Mouse (Mus musculus) heart, postnatal 0 days (tissue): Measurements from ENCODE around the gene Serhl. TPM values are rescaled to one million over a fixed set of nuclear protein-coding genes. Genes with fewer than 3 reads are reported as not detected.
A peak's percentile ranks its signal among the peaks of the same experiment; 100 is the strongest.
"Not testable (repeated sequence)": the region's sequence is repeated elsewhere in the genome, so short reads cannot be mapped to it uniquely, and the experiment has no call there.

ENCODE experiments used
- ATAC-seq: fragments of 200-750 bp; cut with Nextera tagmentation; 2 replicates; pipeline ENCODE4 v1.8.0; 2017; ENCODE audit warnings: low read depth, moderate number of reproducible peaks, moderate library complexity; ENCODE audit not compliant: insufficient read depth
- DNase-seq: peaks from one replicate; pipeline ENCODE4 v3.0.0-alpha.2; 2016; ENCODE audit warnings: low spot score
- H3K27ac ChIP-seq: fragments of 300-500 bp; sonication (generic); 2 replicates; pipeline ENCODE4 v1.5.1; 2014; ENCODE audit warnings: low read depth, mild to moderate bottlenecking
- H3K27me3 ChIP-seq: fragments of 300-500 bp; sonication (generic); 2 replicates; pipeline ENCODE4 v1.6.1; 2014; ENCODE audit warnings: low read length, mixed read lengths; ENCODE audit not compliant: control insufficient read depth, insufficient read depth
- H3K36me3 ChIP-seq: fragments of 300-500 bp; sonication (generic); replicated peaks from 2 replicates; pipeline ENCODE4 v1.6.1; 2014; ENCODE audit warnings: low read length, mixed read lengths; ENCODE audit not compliant: control insufficient read depth, insufficient read depth
- H3K4me1 ChIP-seq: fragments of 300-500 bp; sonication (generic); 2 replicates; pipeline ENCODE4 v1.6.1; 2014; ENCODE audit warnings: antibody characterized with exemption; ENCODE audit not compliant: control insufficient read depth, insufficient read depth
- H3K4me2 ChIP-seq: fragments of 300-500 bp; sonication (generic); 2 replicates; pipeline ENCODE4 v1.6.1; 2014; ENCODE audit warnings: low read depth, mild to moderate bottlenecking, low read length, moderate library complexity
- H3K4me3 ChIP-seq: fragments of 300-500 bp; sonication (generic); 2 replicates; pipeline ENCODE4 v1.5.1; 2014; ENCODE audit warnings: low read depth, low read length
- H3K9ac ChIP-seq: fragments of 300-500 bp; sonication (generic); replicated peaks from 2 replicates; pipeline ENCODE4 v1.6.1; 2014; ENCODE audit warnings: low read depth, low read length, mixed read lengths
- H3K9me3 ChIP-seq: fragments of 300-500 bp; sonication (generic); replicated peaks from 2 replicates; pipeline ENCODE4 v1.6.1; 2016; ENCODE audit warnings: low read length; ENCODE audit not compliant: control insufficient read depth
- CTCF ChIP-seq: IDR thresholded peaks from 2 replicates; pipeline ENCODE4 v1.5.1; 2016; ENCODE audit warnings: antibody characterized with exemption, control low read depth, low read depth
- EP300 ChIP-seq: IDR thresholded peaks from 2 replicates; pipeline ENCODE4 v1.6.1; 2016; ENCODE audit warnings: antibody characterized with exemption, low read depth
- whole genome bisulfite sequencing: fragments of 180-500 bp; shearing (Covaris S2); extraction: QIAGEN DNeasy Blood & Tissue Kit; methylation state at CpG from one replicate; pipeline ENCODE4 v1.1.7; 2014; 5-methylcytosine and 5-hydroxymethylcytosine counted together
- polyA plus RNA-seq: library from polyadenylated mRNA; unstranded; fragments of >200 nt; fragmentation: Nextera tagmentation; extraction: Ambion mirVana; gene quantifications from 2 replicates; pipeline ENCODE4 v1.2.1, GENCODE M21; 2015
- total RNA-seq: library from RNA; depleted of rRNA; stranded (reverse); fragments of >200 nt; gene quantifications from 2 replicates; pipeline ENCODE4 v1.2.3, GENCODE M21; 2014; ENCODE audit warnings: low replicate concordance

Gene Serhl
- total and polyA plus RNA-seq, 2 experiments from 2014 or later, result 84.0 to 110 TPM

GRCm38 (mm10) chr15:83126582-83126981, 37.3 kb downstream of the Serhl start:
- Histone ChIP-seq H3K4me1 (peaks cover 4% of the 10 kb centered on the region), H3K9ac (no peak overlapping the region), H3K4me3 (no peak overlapping the region), H3K27ac (no peak overlapping the region), H3K9me3 (no peaks in the 10 kb centered on the region), H3K27me3 (no peaks in the 10 kb centered on the region), H3K36me3 (peaks cover 62% of the 10 kb centered on the region), H3K4me2 (no peak overlapping the region)
- no peak for DNase-seq
- WGBS, result 79% methylated on average over 9 of the region's 9 CpGs
- no peak for ATAC-seq
- no peak for TF ChIP-seq EP300
- TF ChIP-seq CTCF, result no peak

GRCm38 (mm10) chr15:83127037-83127436, 37.7 kb downstream of the Serhl start:
- not testable (repeated sequence) for ATAC-seq, H3K27ac ChIP-seq
- WGBS, result 72% methylated on average over 3 of the region's 3 CpGs

DNA sequence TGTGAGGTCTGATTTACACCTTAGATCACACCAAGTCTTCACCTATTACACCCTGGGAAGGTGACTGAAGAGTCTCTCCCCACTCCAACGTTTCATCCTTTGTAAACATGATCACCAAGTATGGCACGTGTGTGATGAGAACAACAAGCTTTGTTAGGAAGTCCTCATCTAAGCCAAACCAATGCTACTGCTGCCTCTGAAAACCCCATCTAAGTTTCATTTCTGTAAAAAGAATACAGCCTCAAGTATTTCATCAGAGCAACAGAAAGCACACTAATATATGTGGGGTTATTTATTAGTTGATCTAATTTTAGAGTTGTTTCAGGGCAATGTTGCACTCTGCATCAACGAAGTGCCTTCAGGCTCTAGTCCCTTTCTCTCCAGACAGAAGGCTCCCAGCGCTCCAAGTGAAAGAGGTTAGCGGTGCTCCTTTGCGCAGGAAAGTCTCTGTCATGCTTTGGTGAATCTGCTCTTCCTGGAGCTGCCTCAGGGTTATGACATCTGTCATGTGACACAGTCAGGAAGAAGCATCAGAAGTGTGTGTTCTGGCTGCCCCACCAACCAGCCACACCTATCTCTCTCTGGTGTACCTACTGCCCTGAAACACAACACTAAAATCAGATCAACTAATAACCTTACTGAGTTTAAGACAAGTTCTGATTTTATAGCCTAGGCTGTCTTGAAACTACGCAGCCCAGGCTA, 40.4 kb downstream of the Serhl start:
- Histone ChIP-seq H3K27ac (no peak overlapping the region), H3K9ac (no peak overlapping the region), H3K36me3 (peaks cover 93% of the 10 kb centered on the region), H3K27me3 (no peaks in the 10 kb centered on the region), H3K9me3 (no peaks in the 10 kb centered on the region), H3K4me3 (no peak overlapping the region), H3K4me1 (no peaks in the 10 kb centered on the region), H3K4me2 (no peak overlapping the region)
- TF ChIP-seq EP300 (no peak), CTCF (no peak)
- 88% methylated on average over 7 of the region's 7 CpGs for WGBS
- DNase-seq, result no peak
- no peak for ATAC-seq

More at GRCm38 (mm10) chr15:83127037-83127436, 37.7 kb downstream of the Serhl start:
- H3K27me3 ChIP-seq, H3K4me3 ChIP-seq, H3K4me2 ChIP-seq, H3K9ac ChIP-seq, H3K4me1 ChIP-seq, DNase-seq, H3K9me3 ChIP-seq: not testable (repeated sequence)
- H3K36me3 ChIP-seq, result peaks cover 66% of the 10 kb centered on the region

DNA sequence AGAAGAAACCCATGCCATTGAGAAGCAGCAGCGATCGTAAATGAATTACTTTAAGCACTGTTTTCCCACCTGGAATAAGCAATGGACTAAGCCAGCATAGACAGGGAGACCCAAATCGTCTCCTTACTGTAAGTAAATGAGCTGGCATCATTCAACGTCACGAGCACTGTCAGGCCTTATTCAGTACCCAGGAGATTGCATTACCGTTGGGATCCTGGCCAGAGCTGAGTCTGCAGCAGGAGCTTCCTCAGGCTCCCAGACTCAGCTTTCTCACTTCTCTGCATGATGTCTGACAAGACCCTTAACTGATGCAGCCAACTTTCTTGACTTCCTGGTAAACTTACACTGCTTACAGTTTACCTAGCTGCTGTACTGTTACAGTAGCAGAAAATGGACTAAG, 45.4 kb downstream of the Serhl start:
- Histone ChIP-seq H3K27ac (no peak overlapping the region), H3K27me3 (no peaks in the 10 kb centered on the region), H3K36me3 (peaks cover 91% of the 10 kb centered on the region), H3K4me1 (no peaks in the 10 kb centered on the region), H3K4me3 (no peak overlapping the region), H3K9ac (no peak overlapping the region), H3K4me2 (no peak overlapping the region), H3K9me3 (no peaks in the 10 kb centered on the region)
- 79% methylated on average over 6 of the region's 6 CpGs for WGBS
- ATAC-seq (no peak), DNase-seq (no peak)
- no peak for TF ChIP-seq CTCF
- TF ChIP-seq EP300, result no peak

GRCm38 (mm10) chr15:83135654-83136053, 46.3 kb downstream of the Serhl start:
- DNase-seq, result no peak
- Histone ChIP-seq H3K4me1 (no peaks in the 10 kb centered on the region), H3K27me3 (no peaks in the 10 kb centered on the region), H3K9me3 (no peaks in the 10 kb centered on the region), H3K36me3 (peaks cover 82% of the 10 kb centered on the region), H3K9ac (no peak overlapping the region), H3K27ac (no peak overlapping the region), H3K4me3 (no peak overlapping the region), H3K4me2 (no peak overlapping the region)
- WGBS, result 52% methylated on average over 2 of the region's 2 CpGs
- TF ChIP-seq CTCF (no peak), EP300 (no peak)
- ATAC-seq, result no peak

DNA sequence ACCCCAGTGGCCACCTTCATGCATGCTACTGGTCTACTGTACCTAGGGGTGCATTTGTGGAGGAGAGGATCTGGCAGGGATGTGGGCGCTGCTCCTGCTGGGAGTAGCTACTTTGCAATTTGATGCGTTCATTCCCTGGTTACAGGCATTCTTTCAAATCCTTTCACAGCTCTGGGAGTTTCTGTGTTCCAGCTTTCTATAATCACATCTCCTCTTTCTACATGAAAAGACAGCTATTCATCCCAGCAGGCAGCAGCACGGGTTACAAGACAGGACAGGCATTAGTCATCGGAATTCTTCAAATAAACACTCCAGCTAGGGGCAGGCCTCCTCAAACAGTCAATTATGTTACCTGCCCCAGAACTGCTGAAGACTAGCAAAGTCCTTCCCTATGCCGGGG, 53.6 kb downstream of the Serhl start:
- peaks cover 8% of the 10 kb centered on the region for H3K4me1 ChIP-seq
- ATAC-seq, result no peak
- H3K9me3 ChIP-seq, result no peaks in the 10 kb centered on the region
- no peaks in the 10 kb centered on the region for H3K27me3 ChIP-seq
- DNase-seq, result no peak
- H3K36me3 ChIP-seq, result peaks cover 25% of the 10 kb centered on the region
- H3K9ac ChIP-seq, result no peak overlapping the region
- no peak overlapping the region for H3K4me2 ChIP-seq
- TF ChIP-seq CTCF (no peak), EP300 (no peak)
- WGBS, result 43% methylated on average over 5 of the region's 5 CpGs
- H3K27ac ChIP-seq, result 0 out of 2 replicates have a peak overlapping the region, but pooled peaks have one; percentile 25
- no peak overlapping the region for H3K4me3 ChIP-seq
